Mouse (Mus musculus): ENCODE data around the gene Plac9b.
"Not testable (repeated sequence)": the region's sequence is repeated elsewhere in the genome, so short reads cannot be mapped to it uniquely, and the experiment has no call there.

GRCm38 (mm10) chr14:26181660-26182059 is 620 bp downstream of the Plac9b start:
- not testable (repeated sequence) for TF ChIP-seq POLR2A (IDR thresholded peaks at IDR 0.05; ENCODE audit: borderline replicate concordance, low read depth, low read length); CTCF (IDR thresholded peaks at IDR 0.05; ENCODE audit: low read depth, low read length)

Measured in bone marrow macrophage, adult 2 months (primary cell).